Mouse (Mus musculus): ENCODE results near the gene Rpl7a. TPM values are rescaled to one million over a fixed set of nuclear protein-coding genes. Genes with fewer than 3 reads are reported as not detected.

Gene Rpl7a
- polyA plus RNA-seq, 1 experiment from 2014 or later: 297 TPM

- H3K27ac ChIP-seq (ENCODE audit: low read length): peak overlapping the region; percentile 73
- peaks cover 41% of the 10 kb centered on the region for H3K36me3 ChIP-seq (ENCODE audit: control insufficient read depth, insufficient read depth)
- peak overlapping the region; percentile 69 for H3K4me3 ChIP-seq (ENCODE audit: low read depth, low read length)
- H3K9me3 ChIP-seq (replicated peaks; ENCODE audit: control insufficient read depth, low read length): no peaks in the 10 kb centered on the region
- H3K27me3 ChIP-seq (ENCODE audit: control insufficient read depth, insufficient read depth, low read depth, low read length): no peaks in the 10 kb centered on the region
- peak overlapping the region; percentile 74 for H3K4me2 ChIP-seq (ENCODE audit: low read depth, low read length)
- ATAC-seq (ENCODE audit: low read depth): peak; percentile 22
- peak overlapping the region; percentile 85 for H3K9ac ChIP-seq (ENCODE audit: low read depth, low read length)
- peaks cover 39% of the 10 kb centered on the region for H3K4me1 ChIP-seq (ENCODE audit: control insufficient read depth, low read depth, low read length)
- WGBS (ENCODE audit: insufficient replicate concordance): under 1% methylated on average over 37 of the region's 37 CpGs
Observed at GRCm38 (mm10) chr2:26910994-26911765, 616 bp downstream of the Rpl7a start.

GRCm38 (mm10) chr2:26912253-26912770 is 1.7 kb downstream of the Rpl7a start:
- Histone ChIP-seq H3K27me3 (ENCODE audit: control insufficient read depth, insufficient read depth, low read depth, low read length) (no peaks in the 10 kb centered on the region), H3K4me2 (ENCODE audit: low read depth, low read length) (peak overlapping the region; percentile 74), H3K4me1 (ENCODE audit: control insufficient read depth, low read depth, low read length) (peaks cover 46% of the 10 kb centered on the region), H3K4me3 (ENCODE audit: low read depth, low read length) (peak overlapping the region; percentile 69), H3K27ac (ENCODE audit: low read length) (no peak overlapping the region), H3K9me3 (replicated peaks; ENCODE audit: control insufficient read depth, low read length) (no peaks in the 10 kb centered on the region), H3K9ac (ENCODE audit: low read depth, low read length) (peak overlapping the region; percentile 85), H3K36me3 (ENCODE audit: control insufficient read depth, insufficient read depth) (peaks cover 36% of the 10 kb centered on the region)
- ATAC-seq (ENCODE audit: low read depth): no peak
- WGBS (ENCODE audit: insufficient replicate concordance): 42% methylated on average over 5 of the region's 5 CpGs

- 53% methylated on average over 17 of the region's 17 CpGs for WGBS (ENCODE audit: insufficient replicate concordance)
- H3K27me3 ChIP-seq (ENCODE audit: control insufficient read depth, insufficient read depth, low read depth, low read length): no peaks in the 10 kb centered on the region
- ATAC-seq (ENCODE audit: low read depth): no peak
- no peak overlapping the region for H3K27ac ChIP-seq (ENCODE audit: low read length)
- no peak overlapping the region for H3K4me2 ChIP-seq (ENCODE audit: low read depth, low read length)
- H3K9ac ChIP-seq (ENCODE audit: low read depth, low read length): no peak overlapping the region
- H3K36me3 ChIP-seq (ENCODE audit: control insufficient read depth, insufficient read depth): peaks cover 28% of the 10 kb centered on the region
- H3K9me3 ChIP-seq (replicated peaks; ENCODE audit: control insufficient read depth, low read length): no peaks in the 10 kb centered on the region
- H3K4me3 ChIP-seq (ENCODE audit: low read depth, low read length): no peak overlapping the region
- peaks cover 43% of the 10 kb centered on the region for H3K4me1 ChIP-seq (ENCODE audit: control insufficient read depth, low read depth, low read length)
Observed at GRCm38 (mm10) chr2:26913416-26914147, 3.0 kb downstream of the Rpl7a start.

- ATAC-seq (ENCODE audit: low read depth): no peak
- Histone ChIP-seq H3K27ac (ENCODE audit: low read length) (no peak overlapping the region), H3K9ac (ENCODE audit: low read depth, low read length) (no peak overlapping the region), H3K4me3 (ENCODE audit: low read depth, low read length) (no peak overlapping the region), H3K36me3 (ENCODE audit: control insufficient read depth, insufficient read depth) (peaks cover 35% of the 10 kb centered on the region), H3K4me1 (ENCODE audit: control insufficient read depth, low read depth, low read length) (peaks cover 37% of the 10 kb centered on the region), H3K4me2 (ENCODE audit: low read depth, low read length) (peak overlapping the region; percentile 94; the same call in 1 of the 2 replicates), H3K27me3 (ENCODE audit: control insufficient read depth, insufficient read depth, low read depth, low read length) (no peaks in the 10 kb centered on the region), H3K9me3 (replicated peaks; ENCODE audit: control insufficient read depth, low read length) (no peaks in the 10 kb centered on the region)
- WGBS (ENCODE audit: insufficient replicate concordance): 51% methylated on average over 8 of the region's 8 CpGs
Observed at GRCm38 (mm10) chr2:26914148-26914941, 3.8 kb downstream of the Rpl7a start.

- peak; percentile 74 for ATAC-seq (ENCODE audit: low read depth)
- peak within 1 kb of the TSS; percentile 77 for H3K9ac ChIP-seq (ENCODE audit: low read depth, low read length)
- H3K36me3 ChIP-seq (ENCODE audit: control insufficient read depth, insufficient read depth): peaks cover 51% of the 10 kb centered on the region
- no peaks in the 10 kb centered on the region for H3K27me3 ChIP-seq (ENCODE audit: control insufficient read depth, insufficient read depth, low read depth, low read length)
- H3K4me2 ChIP-seq (ENCODE audit: low read depth, low read length): peak within 1 kb of the TSS; percentile 94
- peak within 1 kb of the TSS; percentile 68 for H3K4me3 ChIP-seq (ENCODE audit: low read depth, low read length)
- peak within 1 kb of the TSS; percentile 63 for H3K27ac ChIP-seq (ENCODE audit: low read length)
- H3K9me3 ChIP-seq (replicated peaks; ENCODE audit: control insufficient read depth, low read length): no peaks in the 10 kb centered on the region
- H3K4me1 ChIP-seq (ENCODE audit: control insufficient read depth, low read depth, low read length): peaks cover 37% of the 10 kb centered on the region
- 1% methylated on average over 47 of the region's 47 CpGs for WGBS (ENCODE audit: insufficient replicate concordance)
Observed at GRCm38 (mm10) chr2:26915927-26916728, 5.6 kb downstream of the Rpl7a start, which contains the start of the genes Surf2 and Surf1. TSS of gene Surf2 (plus strand) at chr2:26916367. TSS of gene Surf1 (minus strand) at chr2:26916530.

GRCm38 (mm10) chr2:26916738-26917137 is 6.2 kb downstream of the Rpl7a start:
- Histone ChIP-seq H3K9me3 (replicated peaks; ENCODE audit: control insufficient read depth, low read length) (no peaks in the 10 kb centered on the region), H3K9ac (ENCODE audit: low read depth, low read length) (peak overlapping the region; percentile 77), H3K4me3 (ENCODE audit: low read depth, low read length) (peak overlapping the region; percentile 68), H3K4me1 (ENCODE audit: control insufficient read depth, low read depth, low read length) (peaks cover 35% of the 10 kb centered on the region), H3K36me3 (ENCODE audit: control insufficient read depth, insufficient read depth) (peaks cover 49% of the 10 kb centered on the region), H3K4me2 (ENCODE audit: low read depth, low read length) (peak overlapping the region; percentile 94), H3K27ac (ENCODE audit: low read length) (peak overlapping the region; percentile 63), H3K27me3 (ENCODE audit: control insufficient read depth, insufficient read depth, low read depth, low read length) (no peaks in the 10 kb centered on the region)
- peak; percentile 27 for ATAC-seq (ENCODE audit: low read depth)
- WGBS (ENCODE audit: insufficient replicate concordance): 4% methylated on average over 13 of the region's 13 CpGs

- H3K4me3 ChIP-seq (ENCODE audit: low read depth, low read length): no peak overlapping the region
- H3K27ac ChIP-seq (ENCODE audit: low read length): no peak overlapping the region
- WGBS (ENCODE audit: insufficient replicate concordance): 84% methylated on average over 3 of the region's 3 CpGs
- ATAC-seq (ENCODE audit: low read depth): no peak
- no peak overlapping the region for H3K4me2 ChIP-seq (ENCODE audit: low read depth, low read length)
- peaks cover 23% of the 10 kb centered on the region for H3K4me1 ChIP-seq (ENCODE audit: control insufficient read depth, low read depth, low read length)
- H3K9ac ChIP-seq (ENCODE audit: low read depth, low read length): no peak overlapping the region
- no peaks in the 10 kb centered on the region for H3K27me3 ChIP-seq (ENCODE audit: control insufficient read depth, insufficient read depth, low read depth, low read length)
- H3K36me3 ChIP-seq (ENCODE audit: control insufficient read depth, insufficient read depth): peaks cover 47% of the 10 kb centered on the region
- no peaks in the 10 kb centered on the region for H3K9me3 ChIP-seq (replicated peaks; ENCODE audit: control insufficient read depth, low read length)
Observed at GRCm38 (mm10) chr2:26919684-26920083, 9.1 kb downstream of the Rpl7a start.

Data from liver, embryonic 16.5 days (tissue).